Mouse (Mus musculus): ENCODE data around the gene Gamt. TPM values are rescaled to one million over a fixed set of nuclear protein-coding genes. Genes with fewer than 3 reads are reported as not detected.
"Not testable (repeated sequence)": the region's sequence is repeated elsewhere in the genome, so short reads cannot be mapped to it uniquely, and the experiment has no call there.

Gene Gamt
- total RNA-seq, 1 experiment from 2014 or later = 192 TPM

GRCm38 (mm10) chr10:80227877-80228775 is 32.7 kb downstream of the Gamt start:
- DNase-seq = peak; percentile 44

- DNase-seq = no peak
Measured at GRCm38 (mm10) chr10:80227166-80227539, 33.7 kb downstream of the Gamt start.

GRCm38 (mm10) chr10:80226416-80227165 is 34.2 kb downstream of the Gamt start, which contains the start of gene Mum1:
Gene Mum1, plus strand, starts transcription at chr10:80226434.
- peak; percentile 100 for DNase-seq

- DNase-seq = no peak
Measured at GRCm38 (mm10) chr10:80226071-80226415, 34.8 kb downstream of the Gamt start.

GRCm38 (mm10) chr10:80223137-80223536 is 37.7 kb downstream of the Gamt start:
- DNase-seq = not testable (repeated sequence)

GRCm38 (mm10) chr10:80220676-80221075 is 40.1 kb downstream of the Gamt start:
- DNase-seq = no peak

GRCm38 (mm10) chr10:80215048-80215772 is 45.6 kb downstream of the Gamt start:
- no peak for DNase-seq

GRCm38 (mm10) chr10:80211547-80212103 is 49.2 kb downstream of the Gamt start:
- not testable (repeated sequence) for DNase-seq

GRCm38 (mm10) chr10:80208841-80209371 is 51.9 kb downstream of the Gamt start:
- DNase-seq = no peak

- DNase-seq = no peak
Measured at GRCm38 (mm10) chr10:80208248-80208647, 52.6 kb downstream of the Gamt start.

Small RNA genes lying within 50 kb of the gene (microRNA-seq; reads per million reads assigned to microRNA genes)
- 0.76 to 0.85 reads per million in 2 experiments for gene Mir6911

Other genes with a start within 250 kb of the Gamt start
- 6.3 and 27.9 TPM in 2 replicates for gene Arhgap45, start 244.4 kb downstream of the Gamt start, total RNA-seq (2021)
- gene Polr2e, start 221.2 kb downstream of the Gamt start, total RNA-seq (2021) = 98.8 and 108 TPM in 2 replicates
- gene Gpx4, start 213.8 kb downstream of the Gamt start, total RNA-seq (2021) = 1,329 and 1,354 TPM in 2 replicates
- gene Sbno2, start 155.4 kb downstream of the Gamt start, total RNA-seq (2021) = 52.8 and 52.9 TPM in 2 replicates
- 138 and 147 TPM in 2 replicates for gene Stk11, start 145.2 kb downstream of the Gamt start, total RNA-seq (2021)
- 920 and 980 TPM in 2 replicates for gene Atp5d, start 122.4 kb downstream of the Gamt start, total RNA-seq (2021)
- gene Cbarp, start 120.2 kb downstream of the Gamt start, total RNA-seq (2021) = 69.9 and 137 TPM in 2 replicates
- 114 and 140 TPM in 2 replicates for gene Midn, start 112.7 kb downstream of the Gamt start, total RNA-seq (2021)
- 67.6 and 106 TPM in 2 replicates for gene Cirbp, start 95.0 kb downstream of the Gamt start, total RNA-seq (2021)
- gene 1600002K03Rik, start 88.1 kb downstream of the Gamt start, total RNA-seq (2021) = 8.6 and 9.5 TPM in 2 replicates
- 3.1 and 3.9 TPM in 2 replicates for gene Efna2, start 81.5 kb downstream of the Gamt start, total RNA-seq (2021)
- gene Mum1, start 34.6 kb downstream of the Gamt start, total RNA-seq (2021) = 23.8 and 29.9 TPM in 2 replicates
- 426 and 463 TPM in 2 replicates for gene Ndufs7, start 11.9 kb downstream of the Gamt start, total RNA-seq (2021)
- gene Dazap1, start 474 bp upstream of the Gamt start, total RNA-seq (2021) = 92.9 and 115 TPM in 2 replicates
- 1,072 and 1,285 TPM in 2 replicates for gene Rps15, start 31.4 kb upstream of the Gamt start, total RNA-seq (2021)
- 1.5 and 4.4 TPM in 2 replicates for gene Apc2, start 35.0 kb upstream of the Gamt start, total RNA-seq (2021)
- gene 2310011J03Rik, start 59.5 kb upstream of the Gamt start, total RNA-seq (2021) = 26.9 and 27.9 TPM in 2 replicates
- 3.9 and 4.7 TPM in 2 replicates for gene Pcsk4, start 68.5 kb upstream of the Gamt start, total RNA-seq (2021)
- 16.0 and 45.2 TPM in 2 replicates for gene Reep6, start 68.9 kb upstream of the Gamt start, total RNA-seq (2021)
- 8.4 and 10.9 TPM in 2 replicates for gene Adamtsl5, start 87.4 kb upstream of the Gamt start, total RNA-seq (2021)
- 0.30 and 0.44 TPM in 2 replicates for gene Plk5, start 95.4 kb upstream of the Gamt start, total RNA-seq (2021)
- gene Mex3d, start 126.6 kb upstream of the Gamt start, total RNA-seq (2021) = 21.8 and 22.8 TPM in 2 replicates
- gene Mbd3, start 138.5 kb upstream of the Gamt start, total RNA-seq (2021) = 106 and 116 TPM in 2 replicates
- gene Uqcr11, start 145.8 kb upstream of the Gamt start, total RNA-seq (2021) = 1,202 and 1,279 TPM in 2 replicates
- gene Tcf3, start 172.6 kb upstream of the Gamt start, total RNA-seq (2021) = 54.4 and 61.8 TPM in 2 replicates
- gene Onecut3, start 233.8 kb upstream of the Gamt start, total RNA-seq (2021) = not detected in 2 replicates